Mouse (Mus musculus) heart, adult 18-20 months (tissue): ENCODE results near the gene A030005K14Rik. TPM values are rescaled to one million over a fixed set of nuclear protein-coding genes. Genes with fewer than 3 reads are reported as not detected.

Experiments used
- DNase-seq, 2 experiments: peaks; one replicate each; pipeline ENCODE4 v3.0.0; 2021 to 2022; ENCODE audit warnings: mixed read lengths in 1 of 2
- long read RNA-seq, 2 experiments: library from polyadenylated mRNA; stranded (forward); transcript quantifications; one replicate each; pipeline ENCODE4 v2.0.0; 2021
- total RNA-seq, 2 experiments: library from RNA; stranded (reverse); gene quantifications; 2 replicates each; pipeline ENCODE4 v1.2.3; 2021

Gene A030005K14Rik
- total RNA-seq, result not detected
- long read RNA-seq, experiment 1, result 0 reads
- long read RNA-seq, experiment 2, result 0 reads

DNA sequence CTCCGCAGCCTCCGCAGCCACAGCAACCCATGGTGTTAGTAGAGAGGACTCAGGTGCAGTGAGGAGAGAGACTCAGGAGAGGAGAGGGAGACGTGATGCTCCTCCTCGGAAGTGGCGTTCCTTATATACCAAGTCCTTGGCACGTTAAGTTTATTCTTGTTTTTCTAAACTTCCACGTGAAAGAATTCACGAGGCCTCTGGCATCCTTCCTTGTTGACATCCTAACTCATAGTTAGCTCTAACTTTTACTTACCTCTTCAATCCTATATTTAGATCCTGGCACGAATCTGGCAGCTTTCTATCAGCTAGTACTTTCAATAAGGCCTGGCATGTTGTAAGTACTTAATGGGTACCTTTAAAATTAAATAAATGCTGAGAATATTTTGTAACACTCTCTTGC, at the start of gene A030005K14Rik:
TSS of gene A030005K14Rik (minus strand) at position 101 of the 400 bp plus-strand sequence.
- DNase-seq, result no peak

- DNase-seq, result no peak
These were observed 48.3 kb upstream of the A030005K14Rik start for GRCm38 (mm10) chr1:83107410-83107978.

DNA sequence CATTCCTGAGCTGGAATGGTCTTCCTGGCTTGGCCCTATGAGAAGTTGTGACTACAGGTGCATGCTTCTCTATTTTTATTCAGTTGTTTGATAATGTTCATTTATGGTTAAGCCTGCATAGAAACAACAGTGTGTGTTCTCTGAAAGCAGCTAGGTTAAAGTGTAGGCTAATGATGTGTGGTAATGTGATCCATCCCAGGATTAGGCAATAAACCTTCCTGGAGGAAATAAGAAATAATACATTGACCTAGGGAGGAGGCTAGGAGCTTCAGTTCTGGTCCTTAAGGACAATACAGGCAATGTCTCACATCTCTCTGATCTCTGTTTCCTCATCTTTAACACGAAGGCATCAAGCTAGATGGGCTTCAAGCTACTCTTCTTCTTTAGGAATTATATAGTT, 46.3 kb upstream of the A030005K14Rik start:
- no peak for DNase-seq

- no peak for DNase-seq
These were observed 42.7 kb upstream of the A030005K14Rik start for GRCm38 (mm10) chr1:83101891-83102290.

DNA sequence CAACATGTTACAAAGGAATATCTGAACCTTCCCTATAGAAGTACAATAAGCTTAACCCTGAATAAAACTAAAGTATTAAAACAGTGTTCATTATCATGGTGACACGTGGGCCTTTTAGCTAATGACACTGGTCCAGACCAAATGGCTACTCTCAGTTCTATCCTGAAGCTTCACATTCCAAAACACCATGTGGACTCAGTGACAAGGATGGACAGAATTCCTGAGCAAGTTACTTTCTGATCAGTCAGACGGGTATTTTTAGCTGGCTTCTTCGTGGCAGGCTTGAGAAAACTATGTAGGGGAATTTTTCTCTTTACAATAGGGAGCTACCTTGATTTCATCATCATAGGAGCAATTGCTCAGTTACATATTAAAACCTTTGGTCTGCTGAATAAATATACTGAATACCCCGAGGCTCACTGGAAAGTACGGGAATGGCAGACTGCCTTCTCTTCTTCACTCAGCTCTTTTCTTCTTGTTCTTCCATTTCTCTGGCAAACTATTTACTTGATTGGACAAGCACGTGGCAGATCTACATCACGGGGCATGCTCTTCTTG, 40.5 kb upstream of the A030005K14Rik start:
- no peak for DNase-seq

DNA sequence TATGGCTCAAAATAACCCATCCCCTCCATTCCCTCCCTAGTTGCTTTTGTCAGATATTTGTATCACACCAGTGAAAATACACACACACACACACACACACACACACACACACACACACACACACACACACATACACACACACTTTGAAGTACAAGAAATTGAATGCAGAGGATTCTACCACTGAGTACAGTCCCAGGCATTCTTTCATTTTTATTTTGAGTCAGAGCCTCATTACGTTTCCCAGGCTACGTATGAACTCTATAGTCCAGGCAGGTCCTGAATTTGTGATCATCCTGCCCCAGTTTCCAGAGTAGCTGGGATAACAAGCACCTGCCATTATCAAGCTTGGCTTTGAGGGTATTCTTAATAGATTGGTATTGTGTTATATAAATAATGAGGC, 40.0 kb upstream of the A030005K14Rik start:
- DNase-seq, result no peak

GRCm38 (mm10) chr1:83096935-83097334, 37.8 kb upstream of the A030005K14Rik start:
- no peak for DNase-seq

GRCm38 (mm10) chr1:83091268-83091667, 32.1 kb upstream of the A030005K14Rik start:
- no peak for DNase-seq

- no peak for DNase-seq
These were observed 25.6 kb upstream of the A030005K14Rik start for GRCm38 (mm10) chr1:83084790-83085189.

DNA sequence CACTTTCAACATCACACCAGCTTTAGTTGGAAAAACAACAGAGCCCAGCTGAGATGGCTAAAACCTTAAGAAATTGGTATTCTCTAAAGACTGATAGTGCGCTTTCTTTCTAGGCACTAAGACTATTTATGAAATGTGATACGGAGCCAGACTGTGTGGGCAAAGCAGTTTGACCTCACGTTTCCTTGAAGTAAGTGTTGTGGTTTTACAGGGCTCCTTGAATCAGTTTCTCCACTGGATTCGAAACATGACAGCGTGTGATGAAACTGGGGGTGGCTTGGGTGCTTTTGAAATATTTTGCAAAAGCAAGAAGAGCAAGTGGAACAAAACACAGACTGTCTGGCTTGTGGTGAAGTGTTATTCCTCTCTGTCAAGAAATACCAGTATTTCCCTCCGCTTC, 17.8 kb upstream of the A030005K14Rik start:
- no peak for DNase-seq

DNA sequence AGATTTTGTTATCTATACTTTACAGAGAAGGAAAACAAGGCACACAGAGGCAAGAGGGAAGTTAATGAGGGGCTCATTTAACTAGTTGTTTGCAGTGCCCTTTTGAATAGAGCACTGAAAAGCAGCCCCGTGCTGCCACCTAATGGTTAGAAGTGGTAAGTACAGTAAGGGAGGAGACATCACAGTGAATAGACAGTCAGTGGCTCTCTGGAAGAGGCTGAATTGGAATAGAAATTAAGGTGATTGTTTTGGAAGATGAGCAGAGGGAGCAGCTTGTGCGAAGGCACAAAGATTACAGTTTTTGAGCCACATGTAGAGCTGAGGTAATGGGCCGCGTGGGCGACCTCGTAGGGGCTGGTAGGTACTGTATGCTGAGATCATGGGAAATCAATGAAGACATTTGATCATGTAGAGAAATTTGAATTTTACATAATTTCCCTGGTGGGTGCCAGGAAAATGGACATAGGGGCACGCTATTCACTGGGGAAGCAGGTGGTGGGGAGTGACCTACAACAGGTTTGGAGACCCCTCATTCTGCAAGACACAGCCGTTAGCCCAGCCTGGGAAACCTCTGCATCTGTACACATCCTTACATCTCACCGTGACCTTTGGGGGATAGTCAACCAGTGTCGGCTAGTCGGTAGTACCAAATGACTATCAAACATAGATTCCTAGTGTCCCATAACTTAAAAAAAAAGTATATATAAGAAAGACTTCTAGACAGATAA, 17.2 kb upstream of the A030005K14Rik start:
- peak in 1 of 2 experiments; percentile 30 for DNase-seq

- no peak for DNase-seq
These were observed 16.5 kb upstream of the A030005K14Rik start for GRCm38 (mm10) chr1:83075526-83076189.

DNA sequence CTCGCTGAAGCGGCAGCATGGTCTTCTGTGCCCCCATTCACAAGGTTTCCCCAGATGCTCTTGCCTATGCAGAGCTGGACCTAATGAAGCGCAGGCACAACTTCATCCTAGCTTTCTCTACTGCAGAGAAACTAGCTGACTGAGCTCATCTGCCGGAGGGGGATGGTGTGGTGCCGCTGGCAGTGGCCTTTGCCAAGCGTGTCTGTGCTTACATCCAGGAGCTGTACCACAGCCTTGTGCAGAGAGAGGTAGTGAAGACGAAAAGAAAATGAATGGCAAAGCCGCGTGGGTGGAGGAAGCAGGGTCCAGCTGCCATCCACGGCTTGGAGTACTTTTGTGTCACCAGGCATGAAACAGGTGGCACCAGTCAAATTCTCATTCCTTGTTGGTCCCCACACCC, 8.0 kb upstream of the A030005K14Rik start:
- DNase-seq, result no peak

- DNase-seq, result no peak
These were observed 7.4 kb upstream of the A030005K14Rik start for GRCm38 (mm10) chr1:83066577-83066976.

GRCm38 (mm10) chr1:83064851-83065250, 5.7 kb upstream of the A030005K14Rik start:
- DNase-seq, result peak in 1 of 2 experiments; percentile 41

- no peak for DNase-seq
These were observed 1.5 kb upstream of the A030005K14Rik start, which contains the start of gene Krtap28-13 for GRCm38 (mm10) chr1:83060643-83061042. TSS of gene Krtap28-13 (plus strand) at chr1:83060930.

- DNase-seq, result no peak
These were observed 697 bp downstream of the A030005K14Rik start for GRCm38 (mm10) chr1:83058481-83058880.

DNA sequence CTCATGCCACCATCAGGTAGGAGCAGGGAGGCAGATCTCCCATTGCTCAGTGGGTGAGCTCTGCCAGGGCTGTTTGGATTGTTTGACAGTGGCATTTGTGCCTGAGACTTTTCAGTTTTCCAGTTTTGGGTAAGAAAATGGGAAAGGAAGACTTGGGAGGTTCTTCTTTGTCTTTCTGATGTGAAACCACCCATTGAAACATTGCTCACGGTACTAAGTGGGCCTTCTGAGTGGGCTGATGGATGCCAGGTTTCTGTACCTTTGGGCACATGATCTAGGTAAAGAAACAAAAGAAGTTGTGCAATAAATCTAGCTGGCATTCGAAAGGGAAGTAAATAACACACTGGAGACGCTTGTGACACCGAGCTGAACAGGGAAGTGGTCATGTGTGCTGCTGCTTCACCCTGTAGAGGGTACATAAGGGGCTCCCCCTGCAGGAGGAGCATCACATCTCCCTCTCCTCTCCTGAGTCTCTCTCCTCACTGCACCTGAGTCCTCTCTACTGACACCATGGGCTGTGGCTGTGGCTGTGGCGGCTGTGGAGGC, 14.2 kb downstream of the A030005K14Rik start, which contains the start of gene Gm47969:
TSS of gene Gm47969 (plus strand) at position 51 of the 546 bp plus-strand sequence.
- DNase-seq, result no peak

- DNase-seq, result no peak
These were observed 16.8 kb downstream of the A030005K14Rik start, which contains the start of gene Krtap28-10 for GRCm38 (mm10) chr1:83042380-83042779. TSS of gene Krtap28-10 (minus strand) at chr1:83042480.

- no peak for DNase-seq
These were observed 20.1 kb downstream of the A030005K14Rik start for GRCm38 (mm10) chr1:83039080-83039479.

DNA sequence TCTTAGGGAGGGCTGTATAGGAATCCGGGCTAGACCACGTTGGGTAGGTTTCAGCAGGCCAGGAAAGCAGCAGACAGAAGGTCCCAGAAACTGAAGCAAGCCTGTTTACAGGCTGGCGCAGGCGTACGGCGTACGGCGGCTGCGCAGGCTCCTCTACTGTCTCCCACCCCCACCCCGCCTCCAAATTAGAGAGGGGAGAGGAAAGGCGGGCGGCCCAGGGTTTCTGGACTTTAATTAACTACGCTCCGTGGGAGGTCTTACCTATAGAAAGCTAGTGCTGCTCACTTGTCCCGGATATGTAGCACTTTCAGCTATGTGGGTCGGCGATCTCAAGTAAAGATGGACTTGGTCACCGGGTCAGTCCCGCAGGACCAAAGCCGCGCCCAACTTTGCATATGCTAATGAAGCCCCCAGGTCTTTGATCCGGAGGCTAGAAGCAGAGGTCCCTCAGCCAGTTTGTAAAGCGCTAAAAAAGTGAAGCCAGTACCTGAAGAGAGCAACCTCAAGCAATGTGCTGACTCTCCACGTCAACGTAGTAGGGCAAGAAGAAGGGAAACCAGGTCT, 21.0 kb downstream of the A030005K14Rik start, which contains the start of gene Slc19a3:
TSS of gene Slc19a3 (minus strand) at position 340 of the 564 bp plus-strand sequence.
- DNase-seq, result peak; percentile 24 to 51
